Mouse (Mus musculus) urinary bladder, postnatal 4 days (tissue): ENCODE results near the gene Nrp2.

Source experiments
- DNase-seq, 2 experiments: peaks; one replicate each; pipeline ENCODE4 v3.0.0; 2021 to 2022; ENCODE audit warnings: low spot score in 2 of 2

Gene Nrp2

GRCm38 (mm10) chr1:62859556-62860300, 156.6 kb downstream of the Nrp2 start:
- DNase-seq = peak in 1 of 2 experiments; percentile 45

- peak in 1 of 2 experiments; percentile 52 for DNase-seq
Observed at GRCm38 (mm10) chr1:62860327-62860726, 157.2 kb downstream of the Nrp2 start.

GRCm38 (mm10) chr1:62860788-62861187, 157.7 kb downstream of the Nrp2 start:
- DNase-seq = peak; percentile 20 to 58
